Mouse (Mus musculus): ENCODE measurements around the gene Cntn3. TPM values are rescaled to one million over a fixed set of nuclear protein-coding genes. Genes with fewer than 3 reads are reported as not detected.

Gene Cntn3
- polyA plus RNA-seq, 1 experiment from 2014 or later, result 1.1 TPM

DNA sequence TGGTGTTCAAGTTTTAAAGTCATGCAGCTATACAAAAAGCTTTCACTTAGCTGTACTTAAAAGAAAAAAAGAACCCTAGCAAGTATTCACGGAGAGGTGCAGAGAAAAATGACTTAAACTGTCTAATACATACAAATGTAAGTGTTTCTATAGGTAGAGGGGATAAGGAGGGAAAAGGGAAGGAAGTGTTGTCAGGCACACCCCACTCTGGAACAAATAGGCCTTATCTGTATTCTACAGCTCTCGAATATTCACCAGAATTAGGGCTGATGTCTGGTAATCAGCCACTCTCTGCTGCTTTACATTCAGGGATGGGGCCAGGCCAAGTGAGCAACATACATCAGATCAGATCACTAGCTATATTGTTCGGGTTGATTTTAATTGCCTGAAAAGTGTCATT is 16.4 kb downstream of the Cntn3 start:
- 74% methylated on average over 3 of the region's 3 CpGs for WGBS
- Histone ChIP-seq H3K9ac (no peak overlapping the region), H3K36me3 (no peaks in the 10 kb centered on the region), H3K27ac (no peak overlapping the region), H3K4me1 (no peaks in the 10 kb centered on the region), H3K9me3 (no peaks in the 10 kb centered on the region), H3K4me3 (no peak overlapping the region), H3K27me3 (no peaks in the 10 kb centered on the region), H3K4me2 (no peak overlapping the region)
- no peak for ATAC-seq (ENCODE audit: insufficient number of reproducible peaks, insufficient read depth, low FRiP score, low TSS enrichment, low read depth)

DNA sequence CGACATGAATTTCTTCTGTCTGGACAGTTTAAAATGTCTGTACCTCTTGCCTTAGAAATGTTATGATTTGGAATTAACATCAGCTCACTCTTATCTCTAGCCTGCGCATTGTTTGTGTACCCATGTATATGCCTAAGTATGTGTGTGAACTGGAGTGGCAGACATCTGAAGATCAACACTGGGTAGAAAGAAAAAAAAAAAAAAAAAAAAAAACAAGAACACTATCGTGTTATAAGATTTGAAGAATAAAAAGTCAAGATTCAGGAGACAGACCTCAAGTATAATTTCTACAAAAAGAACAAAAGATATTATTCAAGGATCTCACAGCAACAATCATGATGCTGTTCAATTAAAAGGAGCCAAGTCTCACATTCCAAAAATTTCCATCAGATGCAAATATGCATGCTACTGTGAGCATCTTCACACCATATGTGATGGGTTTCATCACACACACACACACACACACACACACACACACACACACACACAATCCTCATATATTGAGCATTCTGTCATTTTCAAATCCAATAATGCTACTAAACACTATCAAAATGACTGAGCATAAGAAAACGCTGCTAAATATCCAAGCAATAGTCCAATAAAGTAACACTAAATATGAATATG is 17.0 kb downstream of the Cntn3 start:
- Histone ChIP-seq H3K9me3 (no peaks in the 10 kb centered on the region), H3K27ac (no peak overlapping the region), H3K27me3 (no peaks in the 10 kb centered on the region), H3K4me2 (no peak overlapping the region), H3K36me3 (no peaks in the 10 kb centered on the region), H3K4me3 (no peak overlapping the region), H3K4me1 (no peaks in the 10 kb centered on the region), H3K9ac (no peak overlapping the region)
- no peak for ATAC-seq (ENCODE audit: insufficient number of reproducible peaks, insufficient read depth, low FRiP score, low TSS enrichment, low read depth)
- 87% methylated on average over 4 of the region's 4 CpGs for WGBS

DNA sequence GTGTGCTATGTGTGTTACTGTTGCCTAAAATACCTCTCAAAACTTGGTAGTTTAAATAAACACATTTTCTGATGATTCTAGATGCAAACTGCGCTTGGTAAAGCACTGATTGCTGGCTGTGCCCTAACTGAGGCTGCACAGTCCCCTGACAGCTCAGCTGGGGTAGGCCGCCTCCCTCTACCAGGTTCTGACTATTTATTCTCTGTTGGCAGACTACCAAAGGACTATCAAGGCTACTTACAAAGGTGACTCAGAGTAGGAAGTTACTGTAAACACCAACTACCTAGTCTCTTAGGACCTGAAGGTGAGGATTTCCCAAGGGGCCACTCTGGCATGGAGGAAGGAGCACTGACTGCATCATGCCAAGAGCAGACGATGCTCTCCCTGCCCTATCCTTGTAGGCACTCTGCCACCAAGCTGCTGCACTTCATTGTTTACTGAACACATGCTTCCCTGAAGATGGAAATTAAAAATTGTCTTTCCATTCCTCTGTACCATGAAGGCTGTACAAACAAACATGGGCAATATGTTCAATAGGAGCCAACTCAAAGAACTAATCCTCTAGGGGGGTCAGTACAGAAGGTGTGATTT is 17.7 kb downstream of the Cntn3 start:
- Histone ChIP-seq H3K9me3 (no peaks in the 10 kb centered on the region), H3K4me1 (no peaks in the 10 kb centered on the region), H3K4me3 (no peak overlapping the region), H3K9ac (no peak overlapping the region), H3K27me3 (no peaks in the 10 kb centered on the region), H3K27ac (no peak overlapping the region), H3K36me3 (no peaks in the 10 kb centered on the region), H3K4me2 (no peak overlapping the region)
- ATAC-seq (ENCODE audit: insufficient number of reproducible peaks, insufficient read depth, low FRiP score, low TSS enrichment, low read depth), result no peak
- WGBS, result 87% methylated on average over 3 of the region's 3 CpGs

DNA sequence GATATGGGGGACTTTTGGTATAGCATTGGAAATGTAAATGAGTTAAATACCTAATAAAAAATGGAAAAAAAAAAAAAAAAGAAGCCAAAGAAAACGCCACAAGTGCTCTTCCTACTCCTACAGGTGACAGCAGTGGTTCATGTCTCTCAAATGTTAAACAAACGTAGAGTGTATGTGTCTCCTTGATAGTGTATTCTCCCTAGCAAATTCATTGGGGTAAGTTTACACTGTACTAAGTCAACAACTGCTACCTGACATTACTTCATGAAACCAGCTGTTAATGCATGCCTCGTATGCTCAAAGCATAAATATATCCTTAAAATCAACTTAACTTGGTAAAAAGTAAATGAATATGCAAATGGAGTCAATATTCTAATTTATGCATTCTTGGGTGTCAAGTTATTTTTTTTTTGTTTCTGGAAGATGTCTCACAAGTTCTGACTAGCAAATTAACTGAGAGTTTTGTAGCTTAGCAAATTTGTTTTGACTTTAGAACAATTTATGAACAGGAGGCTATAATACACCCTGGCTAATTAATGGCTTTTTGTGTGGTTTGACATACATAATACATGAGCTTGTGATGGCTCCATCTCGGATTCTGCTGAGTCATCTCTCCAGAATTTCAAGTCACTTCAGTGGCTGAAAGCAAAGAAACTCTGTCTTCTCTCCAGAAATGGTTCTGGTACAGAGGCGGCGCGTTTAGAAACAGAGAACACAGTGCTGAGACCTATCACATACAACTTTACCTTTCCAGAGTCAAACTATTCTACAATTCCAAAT is 31.1 kb downstream of the Cntn3 start:
- Histone ChIP-seq H3K9ac (no peak overlapping the region), H3K9me3 (no peaks in the 10 kb centered on the region), H3K4me1 (no peaks in the 10 kb centered on the region), H3K27me3 (no peaks in the 10 kb centered on the region), H3K4me2 (no peak overlapping the region), H3K36me3 (no peaks in the 10 kb centered on the region), H3K27ac (no peak overlapping the region), H3K4me3 (no peak overlapping the region)
- ATAC-seq (ENCODE audit: insufficient number of reproducible peaks, insufficient read depth, low FRiP score, low TSS enrichment, low read depth), result no peak
- 87% methylated on average over 7 of the region's 7 CpGs for WGBS

DNA sequence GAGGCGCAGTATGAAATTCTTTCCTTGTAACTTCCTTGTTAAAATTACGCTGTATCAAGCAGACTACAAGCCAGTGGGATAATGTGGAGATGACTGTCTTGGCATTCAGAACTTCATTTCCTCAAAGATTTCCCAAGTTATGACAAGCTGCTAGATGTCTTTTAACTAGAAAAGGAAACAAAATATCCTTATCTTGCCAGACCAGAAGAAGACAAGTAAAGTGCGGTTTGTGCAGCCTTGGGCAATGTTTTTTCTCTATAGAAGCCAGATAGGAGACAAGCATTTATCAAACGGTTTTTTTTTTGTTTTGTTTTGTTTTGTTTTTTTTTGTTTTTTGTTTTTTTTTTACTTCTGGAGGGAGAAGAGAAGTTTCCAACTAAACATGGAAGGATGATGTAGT is 37.3 kb downstream of the Cntn3 start:
- Histone ChIP-seq H3K36me3 (no peaks in the 10 kb centered on the region), H3K27me3 (no peaks in the 10 kb centered on the region), H3K9ac (no peak overlapping the region), H3K9me3 (no peaks in the 10 kb centered on the region), H3K4me2 (no peak overlapping the region), H3K4me3 (no peak overlapping the region), H3K27ac (no peak overlapping the region), H3K4me1 (no peaks in the 10 kb centered on the region)
- no peak for ATAC-seq (ENCODE audit: insufficient number of reproducible peaks, insufficient read depth, low FRiP score, low TSS enrichment, low read depth)
- WGBS, result 77% methylated on average over 4 of the region's 4 CpGs

DNA sequence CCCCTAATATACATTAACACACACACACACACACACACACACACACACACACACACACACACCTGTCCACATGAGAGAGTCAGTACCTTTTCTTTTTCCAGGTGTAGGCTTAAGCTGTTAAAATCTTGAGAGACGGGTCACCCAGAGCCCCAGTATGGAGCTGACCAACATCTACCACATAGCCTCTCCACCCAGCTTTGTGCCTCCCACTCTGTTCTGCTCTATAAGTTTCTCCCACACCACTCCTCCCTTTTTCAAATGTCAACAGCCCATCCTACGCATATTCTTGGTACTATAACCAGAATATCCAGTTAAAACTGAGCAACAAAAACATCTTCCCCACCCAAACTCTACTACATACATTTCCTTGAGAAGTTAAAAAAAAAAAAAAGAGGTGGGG is 49.9 kb downstream of the Cntn3 start:
- Histone ChIP-seq H3K9ac (no peak overlapping the region), H3K4me2 (no peak overlapping the region), H3K4me1 (no peaks in the 10 kb centered on the region), H3K27me3 (no peaks in the 10 kb centered on the region), H3K36me3 (no peaks in the 10 kb centered on the region), H3K9me3 (no peaks in the 10 kb centered on the region), H3K4me3 (no peak overlapping the region), H3K27ac (no peak overlapping the region)
- ATAC-seq (ENCODE audit: insufficient number of reproducible peaks, insufficient read depth, low FRiP score, low TSS enrichment, low read depth), result no peak
- WGBS, result 73% methylated on average over 2 of the region's 2 CpGs

DNA sequence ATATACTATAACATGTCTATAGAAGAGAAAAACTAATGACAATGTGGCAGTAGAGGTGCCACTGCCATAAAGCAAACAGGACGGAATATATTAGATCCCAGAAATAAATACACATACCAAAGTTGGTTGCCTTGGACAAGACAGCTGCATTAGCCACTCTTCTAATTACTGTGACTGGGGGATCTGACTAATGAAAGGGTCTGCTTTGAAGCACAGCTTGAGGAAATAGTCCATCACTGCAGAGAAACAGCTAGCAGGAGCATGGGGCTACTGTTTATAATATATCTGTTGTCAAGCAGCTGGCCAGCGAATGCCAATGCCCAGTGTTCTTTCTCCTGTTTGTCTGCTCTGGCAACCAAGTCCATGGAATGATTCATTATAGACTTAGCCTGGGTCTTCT is 51.9 kb downstream of the Cntn3 start:
- 69% methylated on average over 2 of the region's 2 CpGs for WGBS
- ATAC-seq (ENCODE audit: insufficient number of reproducible peaks, insufficient read depth, low FRiP score, low TSS enrichment, low read depth), result no peak
- no peak overlapping the region for H3K9ac ChIP-seq

DNA sequence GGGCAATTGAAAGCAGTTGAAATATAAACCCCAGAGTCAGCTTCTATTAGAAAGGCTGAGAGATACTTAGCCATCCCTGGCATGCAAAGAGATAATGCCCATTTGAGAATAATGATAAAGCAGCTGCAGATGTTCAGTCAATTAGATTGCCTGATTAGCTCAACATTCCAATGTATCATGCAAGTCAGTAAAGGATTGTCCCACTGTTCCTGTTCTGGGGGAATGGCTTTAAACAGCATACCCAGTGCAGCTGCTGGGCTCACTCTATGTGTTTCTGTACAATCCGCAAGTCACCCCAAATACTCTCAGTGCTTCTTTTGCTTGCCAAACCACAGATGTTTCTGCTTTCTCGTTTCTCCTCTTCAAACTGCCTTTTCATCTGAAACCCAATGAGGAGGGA is 57.7 kb downstream of the Cntn3 start:
- Histone ChIP-seq H3K36me3 (no peaks in the 10 kb centered on the region), H3K27ac (no peak overlapping the region), H3K9me3 (no peaks in the 10 kb centered on the region), H3K4me1 (no peaks in the 10 kb centered on the region), H3K4me3 (no peak overlapping the region), H3K27me3 (no peaks in the 10 kb centered on the region), H3K4me2 (no peak overlapping the region), H3K9ac (no peak overlapping the region)
- no peak for ATAC-seq (ENCODE audit: insufficient number of reproducible peaks, insufficient read depth, low FRiP score, low TSS enrichment, low read depth)
- WGBS, result 45% methylated on average over 2 of the region's 2 CpGs

More for the DNA sequence above, 51.9 kb downstream of the Cntn3 start:
- no peak overlapping the region for H3K4me3 ChIP-seq
- H3K4me2 ChIP-seq, result no peak overlapping the region
- H3K36me3 ChIP-seq, result no peaks in the 10 kb centered on the region
- no peaks in the 10 kb centered on the region for H3K9me3 ChIP-seq
- no peaks in the 10 kb centered on the region for H3K27me3 ChIP-seq
- H3K4me1 ChIP-seq, result no peaks in the 10 kb centered on the region
- no peak overlapping the region for H3K27ac ChIP-seq

DNA sequence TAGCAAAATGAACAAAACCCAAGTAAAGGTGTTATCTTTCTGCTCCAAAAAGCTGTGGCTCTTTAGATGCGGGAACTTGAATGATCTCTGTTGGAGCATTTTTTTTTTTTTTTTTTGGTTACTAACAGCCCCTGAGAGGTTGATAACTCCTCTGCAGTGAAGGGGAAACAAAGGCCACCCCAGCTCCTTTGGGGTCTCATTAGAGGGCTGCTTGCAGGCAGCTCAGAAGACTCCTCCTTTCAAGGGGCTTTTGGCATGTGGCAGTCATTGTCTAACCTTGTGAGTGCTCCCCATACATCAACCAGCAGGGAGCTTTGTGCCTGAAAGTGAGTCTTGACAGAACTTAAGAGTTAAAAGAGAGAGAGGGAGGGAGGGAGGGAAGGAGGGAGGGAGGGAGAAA is 60.8 kb downstream of the Cntn3 start:
- H3K4me1 ChIP-seq, result no peaks in the 10 kb centered on the region
- no peak overlapping the region for H3K9ac ChIP-seq
- no peaks in the 10 kb centered on the region for H3K27me3 ChIP-seq
- WGBS, result 38% methylated on average over 1 of the region's 1 CpGs
- H3K36me3 ChIP-seq, result no peaks in the 10 kb centered on the region
- no peak overlapping the region for H3K27ac ChIP-seq
- no peak overlapping the region for H3K4me3 ChIP-seq
- ATAC-seq (ENCODE audit: insufficient number of reproducible peaks, insufficient read depth, low FRiP score, low TSS enrichment, low read depth), result no peak
- H3K9me3 ChIP-seq, result no peaks in the 10 kb centered on the region
- H3K4me2 ChIP-seq, result no peak overlapping the region

DNA sequence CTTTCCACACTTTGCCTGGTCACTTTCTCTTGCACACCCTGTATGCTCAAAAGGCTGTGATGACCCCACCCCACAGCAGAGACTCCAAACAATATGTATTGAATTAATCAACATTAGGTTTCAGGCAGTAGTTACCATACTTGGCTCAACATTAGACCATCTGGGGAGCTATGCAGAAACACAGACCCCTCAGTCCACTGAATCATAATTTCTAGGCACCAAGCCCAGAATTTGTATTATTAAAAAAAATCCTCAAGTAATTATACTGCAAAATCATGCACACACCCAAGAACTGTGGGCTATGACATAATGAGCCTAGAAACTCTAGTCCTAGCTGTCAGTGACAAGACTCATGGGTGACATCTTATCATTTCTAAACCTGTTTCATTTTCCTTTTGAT is 87.4 kb downstream of the Cntn3 start:
- Histone ChIP-seq H3K27me3 (no peaks in the 10 kb centered on the region), H3K4me2 (no peak overlapping the region), H3K27ac (no peak overlapping the region), H3K4me3 (no peak overlapping the region), H3K36me3 (no peaks in the 10 kb centered on the region), H3K4me1 (no peaks in the 10 kb centered on the region), H3K9ac (no peak overlapping the region), H3K9me3 (no peaks in the 10 kb centered on the region)
- no peak for ATAC-seq (ENCODE audit: insufficient number of reproducible peaks, insufficient read depth, low FRiP score, low TSS enrichment, low read depth)

DNA sequence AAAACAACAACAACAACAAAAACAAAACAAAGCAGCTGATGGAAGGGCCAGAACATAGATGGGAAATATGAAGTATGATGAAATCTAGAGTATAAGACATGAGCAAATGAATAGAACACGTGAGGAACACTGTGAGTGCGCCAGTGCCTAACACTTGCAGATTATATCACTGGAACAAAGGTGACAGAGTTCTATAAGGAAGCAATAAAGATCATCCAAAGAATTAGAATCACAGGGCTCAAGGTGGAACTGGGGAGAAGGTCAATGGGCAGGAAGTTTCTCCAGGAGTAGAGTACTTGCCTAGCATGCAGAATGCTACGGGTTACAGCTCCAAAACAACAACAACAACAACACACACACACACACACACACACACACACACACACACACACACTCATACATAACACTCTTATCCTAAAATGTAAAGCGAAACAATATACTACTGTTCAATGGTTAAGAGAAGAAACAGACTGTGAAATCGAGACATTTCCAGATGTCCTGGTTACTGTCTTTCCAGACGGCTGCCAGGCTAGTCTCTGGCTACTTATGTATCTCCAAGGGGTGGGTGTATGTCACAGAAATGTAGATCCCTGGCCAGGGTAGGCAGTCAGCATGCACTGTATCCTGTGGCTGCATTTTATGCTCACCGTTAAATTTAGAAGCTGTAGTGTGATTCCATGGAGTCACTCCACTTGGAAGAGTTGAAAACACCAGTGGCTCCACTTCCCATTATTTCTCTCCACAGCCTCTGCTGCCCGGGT is 94.4 kb downstream of the Cntn3 start:
- ATAC-seq (ENCODE audit: insufficient number of reproducible peaks, insufficient read depth, low FRiP score, low TSS enrichment, low read depth), result no peak
- no peak overlapping the region for H3K27ac ChIP-seq
- H3K9me3 ChIP-seq, result no peaks in the 10 kb centered on the region
- H3K4me3 ChIP-seq, result no peak overlapping the region
- no peak overlapping the region for H3K9ac ChIP-seq
- H3K4me1 ChIP-seq, result no peaks in the 10 kb centered on the region
- 72% methylated on average over 8 of the region's 8 CpGs for WGBS
- H3K4me2 ChIP-seq, result no peak overlapping the region
- no peaks in the 10 kb centered on the region for H3K36me3 ChIP-seq
- no peaks in the 10 kb centered on the region for H3K27me3 ChIP-seq
